Mouse (Mus musculus): Measurements from ENCODE around the gene Acadm. TPM values are rescaled to one million over a fixed set of nuclear protein-coding genes. Genes with fewer than 3 reads are reported as not detected.

Acadm gene
- total RNA-seq (2021) = 1,000 to 10,000 TPM; 1,411 to 1,781 TPM
- long read RNA-seq, experiment 1, transcript Acadm-201 (12 exons, 2,047 nt) = major isoform, 1,686 of 2,231 reads
- long read RNA-seq, experiment 1, transcript Acadm-203 (2 exons, 437 nt) = minor isoform, 12 of 2,231 reads
- long read RNA-seq, experiment 1, partial matches to known transcripts = 492 of 2,231 reads
- long read RNA-seq, experiment 1, other reads (novel, unspliced or antisense) = 41 of 2,231 reads
- long read RNA-seq, experiment 2, transcript Acadm-203 (2 exons, 437 nt) = minor isoform, 11 of 1,078 reads
- long read RNA-seq, experiment 2, transcript Acadm-201 (12 exons, 2,047 nt) = major isoform, 694 of 1,078 reads
- long read RNA-seq, experiment 2, partial matches to known transcripts = 344 of 1,078 reads
- long read RNA-seq, experiment 2, other reads (novel, unspliced or antisense) = 29 of 1,078 reads

- DNase-seq = peak; percentile 99
Measured at GRCm38 (mm10) chr3:153944335-153944990, at the start of gene Acadm. Gene Acadm (minus strand): TSS chr3:153944632.

GRCm38 (mm10) chr3:153984428-153985340 lies 40.3 kb upstream of the Acadm start:
- no peak for DNase-seq

- DNase-seq = no peak
Measured at GRCm38 (mm10) chr3:153980611-153981010, 36.2 kb upstream of the Acadm start.

DNA sequence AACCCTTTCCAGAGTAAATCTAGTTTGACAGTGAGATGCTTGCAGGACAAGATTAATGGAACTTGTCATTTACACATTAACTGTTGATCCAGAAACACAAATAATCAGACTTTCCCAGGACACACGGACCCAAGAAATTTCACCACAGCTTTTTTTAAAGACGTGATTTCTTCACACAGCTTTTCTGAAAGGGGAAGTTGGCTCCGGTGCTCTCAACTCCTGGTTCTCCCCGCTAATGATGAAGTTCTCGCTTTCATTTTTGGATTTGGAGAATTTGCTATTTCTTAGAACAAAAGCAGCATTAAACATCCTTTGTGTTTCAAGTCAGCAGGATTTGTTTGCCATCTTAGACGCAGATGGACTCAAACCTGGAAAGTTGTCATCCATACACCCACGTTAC lies 31.4 kb upstream of the Acadm start:
- DNase-seq = no peak

- no peak for DNase-seq
Measured at GRCm38 (mm10) chr3:153975060-153975459, 30.6 kb upstream of the Acadm start.

- no peak for DNase-seq
Measured at GRCm38 (mm10) chr3:153973949-153974760, 29.7 kb upstream of the Acadm start.

- no peak for DNase-seq
Measured at GRCm38 (mm10) chr3:153973171-153973948, 28.9 kb upstream of the Acadm start, which contains the start of gene Slc44a5. Gene Slc44a5 (plus strand): TSS chr3:153973436.

- DNase-seq = no peak
Measured at GRCm38 (mm10) chr3:153969451-153969850, 25.0 kb upstream of the Acadm start.

- no peak for DNase-seq
Measured at GRCm38 (mm10) chr3:153968549-153968948, 24.1 kb upstream of the Acadm start.

DNA sequence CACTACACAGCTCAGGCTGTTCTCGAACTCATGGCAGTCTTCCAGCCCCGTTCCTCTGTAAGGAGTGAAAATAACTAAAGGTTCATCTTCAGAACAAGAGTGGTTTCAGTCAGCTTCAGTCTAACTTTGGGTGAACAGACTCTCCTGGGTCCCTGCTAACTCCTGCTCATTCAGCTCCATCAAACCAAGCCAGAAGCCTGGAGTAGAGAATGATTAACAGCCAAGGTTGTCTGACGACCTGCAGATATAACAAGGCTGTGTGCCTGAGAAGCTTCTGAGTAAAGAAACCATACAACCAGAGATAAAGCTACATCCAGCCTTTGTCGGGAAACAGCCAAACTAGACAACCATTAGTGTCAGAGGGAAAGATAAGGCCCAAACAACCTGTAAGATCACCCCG lies 23.0 kb upstream of the Acadm start:
- no peak for DNase-seq

GRCm38 (mm10) chr3:153961632-153962389 lies 17.4 kb upstream of the Acadm start:
- DNase-seq = no peak

DNA sequence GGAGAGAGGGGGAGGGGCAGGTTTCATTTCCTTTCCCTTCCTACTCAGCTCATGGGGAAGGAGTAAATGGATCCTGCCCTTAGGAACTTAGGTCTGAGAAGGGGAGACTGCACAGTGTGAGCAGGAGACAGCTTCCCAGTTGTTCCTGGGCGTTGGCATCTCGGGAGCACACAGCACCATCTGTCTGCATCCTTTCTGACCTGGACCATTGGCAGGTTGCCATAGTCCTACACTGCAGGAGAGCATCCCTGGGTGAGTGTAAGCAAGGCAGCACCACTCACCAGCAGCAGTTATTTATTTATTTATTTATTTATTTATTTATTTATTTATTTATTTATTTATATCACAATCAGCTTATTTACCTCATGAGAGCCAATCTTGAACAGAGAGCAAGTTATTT lies 16.5 kb upstream of the Acadm start:
- DNase-seq = no peak

DNA sequence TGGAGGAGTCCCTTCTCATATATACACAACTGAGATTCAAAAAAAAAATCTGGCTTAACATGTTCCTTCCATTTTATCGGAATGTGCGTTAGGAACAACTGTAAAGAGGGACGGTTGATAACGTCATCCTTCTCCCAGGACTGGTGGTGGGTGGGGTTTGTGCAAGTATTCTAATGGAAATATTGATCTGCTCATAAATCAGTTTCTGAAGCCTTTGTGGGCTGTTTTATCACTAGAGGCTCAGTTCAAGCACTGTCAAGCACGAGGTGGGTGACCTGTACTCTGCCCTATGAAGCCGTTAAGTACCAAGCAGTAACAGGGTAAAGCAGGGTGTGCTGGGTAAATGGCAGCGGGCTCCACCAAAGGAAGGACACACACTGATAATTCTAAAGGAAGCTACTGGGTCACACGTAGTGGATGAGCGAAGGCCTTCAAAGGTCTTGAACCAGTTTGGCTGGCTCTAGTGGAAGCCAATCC lies 15.3 kb upstream of the Acadm start:
- no peak for DNase-seq

GRCm38 (mm10) chr3:153959035-153959730 lies 14.8 kb upstream of the Acadm start:
- peak in 1 of 2 experiments; percentile 64 for DNase-seq

DNA sequence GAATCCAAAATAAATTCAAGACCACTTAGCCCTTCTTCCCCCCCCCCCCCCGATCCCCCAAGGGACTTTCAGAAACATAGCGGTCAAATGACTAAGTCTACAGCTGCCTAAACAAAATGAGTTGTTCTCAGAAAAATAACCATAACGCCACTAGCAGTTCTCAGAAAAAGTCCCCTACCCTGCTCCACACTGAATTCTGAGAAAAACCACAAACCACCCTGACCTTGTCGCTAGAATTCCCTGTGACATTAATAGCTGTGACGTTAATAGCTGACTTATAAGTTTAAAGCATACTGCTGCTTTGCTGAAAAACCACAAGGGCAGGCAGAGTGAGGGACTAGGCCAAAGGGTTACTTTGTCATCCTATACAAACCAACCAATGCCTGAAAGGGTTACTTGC lies 13.5 kb upstream of the Acadm start:
- no peak for DNase-seq

- DNase-seq = peak in 1 of 2 experiments; percentile 46
Measured at GRCm38 (mm10) chr3:153948176-153948575, 3.7 kb upstream of the Acadm start.

DNA sequence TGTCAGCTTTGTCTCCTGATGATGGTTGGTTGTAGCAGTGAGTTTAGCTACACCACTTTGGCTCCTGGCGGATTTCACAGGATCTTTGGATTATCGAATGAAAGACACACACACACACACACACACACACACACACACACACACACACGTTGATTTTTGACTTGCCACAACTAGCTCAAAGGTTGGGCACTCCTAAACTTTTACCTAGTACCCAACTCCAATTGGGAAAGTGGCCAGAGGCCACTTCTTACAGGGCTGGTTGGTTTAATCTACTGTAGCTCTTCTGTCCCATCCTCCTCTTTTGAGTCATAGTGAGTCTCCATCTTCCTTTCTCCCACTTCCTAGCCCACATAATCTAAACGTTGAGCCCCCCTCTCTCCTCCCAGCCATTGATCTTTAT lies 2.8 kb upstream of the Acadm start:
- DNase-seq = no peak

DNA sequence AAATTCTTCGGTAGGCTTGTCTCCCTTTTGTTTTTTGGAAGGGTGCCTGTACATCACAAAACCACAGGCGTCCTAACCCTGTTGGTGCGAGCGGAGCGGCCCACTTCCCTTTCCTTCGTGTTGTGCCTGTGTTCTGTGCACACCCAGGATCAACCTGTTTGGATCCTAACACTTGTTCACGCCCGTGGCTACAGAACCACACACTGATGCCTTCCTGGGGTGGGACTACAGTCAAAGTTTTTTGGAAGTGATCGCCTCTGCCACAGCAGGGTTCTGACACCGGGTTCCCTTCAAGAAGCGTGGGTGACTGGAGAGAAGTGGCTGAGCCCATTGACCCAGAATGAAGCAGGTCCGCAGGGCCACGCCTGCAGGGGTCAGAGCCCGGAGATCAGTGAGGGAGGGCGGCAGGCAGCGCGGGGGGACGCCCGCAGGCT lies 514 bp downstream of the Acadm start:
- no peak for DNase-seq

GRCm38 (mm10) chr3:153943003-153943640 lies 1.3 kb downstream of the Acadm start:
- DNase-seq = peak; percentile 27 to 46

Measured in heart, adult 18-20 months (tissue).